Mouse (Mus musculus): ENCODE results near the gene Plppr2. TPM values are rescaled to one million over a fixed set of nuclear protein-coding genes. Genes with fewer than 3 reads are reported as not detected.

Plppr2 gene
- polyA plus RNA-seq, 1 experiment from 2014 or later = 69.5 TPM

GRCm38 (mm10) chr9:21954635-21955034 is 17.8 kb downstream of the Plppr2 start:
- H3K4me3 ChIP-seq = peak overlapping the region; percentile 60; the same call in 1 of the 2 replicates
- WGBS = 85% methylated on average over 3 of the region's 3 CpGs

DNA sequence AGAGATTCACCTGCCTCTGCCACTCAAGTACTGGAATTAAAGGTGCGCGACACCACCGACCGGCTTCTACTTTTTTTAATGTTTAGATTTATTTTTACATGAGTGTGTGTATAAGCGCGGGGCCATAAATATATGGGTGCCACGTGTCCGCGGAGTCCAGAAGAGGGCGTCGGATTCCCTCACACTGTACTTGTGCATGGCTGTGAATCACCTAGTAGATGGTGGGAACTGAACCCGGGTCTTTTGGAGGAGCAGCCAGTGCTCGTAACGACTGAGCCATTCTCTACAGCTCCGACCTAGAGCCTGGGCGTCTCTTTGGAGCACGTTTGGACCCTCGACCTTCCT is 18.4 kb downstream of the Plppr2 start:
- 2% methylated on average over 18 of the region's 18 CpGs for WGBS
- H3K9ac ChIP-seq = peak overlapping the region; percentile 75

More at GRCm38 (mm10) chr9:21954635-21955034, 17.8 kb downstream of the Plppr2 start:
- no peak overlapping the region for H3K9ac ChIP-seq
- peaks cover 14% of the 10 kb centered on the region for H3K4me1 ChIP-seq (replicated peaks)
- H3K27ac ChIP-seq (replicated peaks) = no peak overlapping the region
- no peak for ATAC-seq (ENCODE audit: low read depth)
- H3K4me2 ChIP-seq = peak overlapping the region; percentile 60
- H3K9me3 ChIP-seq = no peaks in the 10 kb centered on the region
- H3K36me3 ChIP-seq = no peaks in the 10 kb centered on the region
- peaks cover 12% of the 10 kb centered on the region for H3K27me3 ChIP-seq

GRCm38 (mm10) chr9:21955570-21956281 is 18.9 kb downstream of the Plppr2 start, which contains the start of gene Swsap1:
Gene Swsap1, plus strand, starts transcription at chr9:21955755.
- H3K9me3 ChIP-seq = no peaks in the 10 kb centered on the region
- peak within 1 kb of the TSS; percentile 94 for H3K27ac ChIP-seq (replicated peaks)
- peak within 1 kb of the TSS; percentile 60 for H3K4me2 ChIP-seq
- H3K9ac ChIP-seq = peak within 1 kb of the TSS; percentile 75
- peaks cover 21% of the 10 kb centered on the region for H3K27me3 ChIP-seq
- H3K36me3 ChIP-seq = no peaks in the 10 kb centered on the region
- under 1% methylated on average over 54 of the region's 54 CpGs for WGBS
- peaks cover 18% of the 10 kb centered on the region for H3K4me1 ChIP-seq (replicated peaks)
- peak within 1 kb of the TSS; percentile 60 for H3K4me3 ChIP-seq
- ATAC-seq (ENCODE audit: low read depth) = peak; percentile 99

More for the DNA sequence above, 18.4 kb downstream of the Plppr2 start:
- H3K4me1 ChIP-seq (replicated peaks) = peaks cover 14% of the 10 kb centered on the region
- no peaks in the 10 kb centered on the region for H3K9me3 ChIP-seq
- peaks cover 17% of the 10 kb centered on the region for H3K27me3 ChIP-seq
- ATAC-seq (ENCODE audit: low read depth) = peak; percentile 78
- peak overlapping the region; percentile 60 for H3K4me2 ChIP-seq
- peak overlapping the region; percentile 94 for H3K27ac ChIP-seq (replicated peaks)
- H3K4me3 ChIP-seq = peak overlapping the region; percentile 60
- no peaks in the 10 kb centered on the region for H3K36me3 ChIP-seq

DNA sequence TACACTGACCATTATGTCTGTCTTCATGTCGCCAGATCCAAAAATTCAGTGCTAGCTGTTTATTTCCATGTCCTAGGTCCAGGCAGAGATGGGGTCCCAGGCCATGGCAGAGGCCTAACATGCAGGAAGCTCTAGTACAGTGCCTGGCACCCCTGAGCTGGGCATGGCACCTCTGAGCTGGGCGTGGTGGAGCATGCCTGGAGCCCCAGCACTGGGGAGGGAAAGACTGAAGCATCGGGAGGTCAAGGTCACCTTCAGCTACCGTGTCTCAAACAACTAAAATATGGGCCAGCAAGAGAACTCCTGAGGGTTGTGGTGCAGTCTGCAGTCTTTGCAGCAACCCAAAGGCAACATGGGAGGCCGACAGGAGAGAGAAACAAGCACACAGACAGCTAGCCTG is 21.5 kb downstream of the Plppr2 start:
- Histone ChIP-seq H3K36me3 (no peaks in the 10 kb centered on the region), H3K9ac (no peak overlapping the region), H3K27me3 (peaks cover 46% of the 10 kb centered on the region), H3K27ac (replicated peaks) (no peak overlapping the region), H3K9me3 (no peaks in the 10 kb centered on the region), H3K4me1 (replicated peaks) (peaks cover 42% of the 10 kb centered on the region), H3K4me2 (no peak overlapping the region), H3K4me3 (no peak overlapping the region)
- WGBS = 84% methylated on average over 5 of the region's 5 CpGs
- ATAC-seq (ENCODE audit: low read depth) = no peak

GRCm38 (mm10) chr9:21959244-21959643 is 22.4 kb downstream of the Plppr2 start:
- peaks cover 43% of the 10 kb centered on the region for H3K4me1 ChIP-seq (replicated peaks)
- H3K9me3 ChIP-seq = no peaks in the 10 kb centered on the region
- WGBS = 88% methylated on average over 7 of the region's 7 CpGs
- H3K36me3 ChIP-seq = no peaks in the 10 kb centered on the region
- no peak overlapping the region for H3K4me2 ChIP-seq
- no peak overlapping the region for H3K4me3 ChIP-seq
- peaks cover 55% of the 10 kb centered on the region for H3K27me3 ChIP-seq
- H3K9ac ChIP-seq = no peak overlapping the region
- H3K27ac ChIP-seq (replicated peaks) = no peak overlapping the region
- no peak for ATAC-seq (ENCODE audit: low read depth)

DNA sequence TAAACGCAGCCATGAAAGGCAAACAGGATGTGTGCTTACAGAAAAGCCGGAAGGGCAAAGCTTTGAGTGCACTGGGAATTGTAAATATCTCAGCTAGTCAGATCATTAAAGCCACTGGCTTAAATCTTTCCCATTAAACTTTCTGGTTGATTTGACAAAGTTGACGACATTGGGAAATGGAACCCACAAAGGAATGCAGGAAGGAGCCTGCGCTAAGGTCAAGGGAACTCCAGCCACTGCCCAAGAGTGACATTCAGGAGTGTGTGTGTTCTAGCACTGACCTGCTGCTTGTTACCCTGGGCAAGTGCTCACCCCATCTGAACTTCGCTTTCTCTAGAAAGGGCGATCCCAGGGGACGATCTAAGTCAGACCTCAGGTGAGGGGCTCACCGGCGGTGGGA is 23.3 kb downstream of the Plppr2 start:
- ATAC-seq (ENCODE audit: low read depth) = no peak
- H3K27me3 ChIP-seq = peaks cover 56% of the 10 kb centered on the region
- H3K36me3 ChIP-seq = no peaks in the 10 kb centered on the region
- no peak overlapping the region; the same call in 1 of the 2 replicates for H3K4me2 ChIP-seq
- no peaks in the 10 kb centered on the region for H3K9me3 ChIP-seq
- H3K27ac ChIP-seq (replicated peaks) = no peak overlapping the region
- WGBS = 49% methylated on average over 9 of the region's 9 CpGs
- peaks cover 40% of the 10 kb centered on the region for H3K4me1 ChIP-seq (replicated peaks)
- H3K9ac ChIP-seq = no peak overlapping the region
- no peak overlapping the region for H3K4me3 ChIP-seq

DNA sequence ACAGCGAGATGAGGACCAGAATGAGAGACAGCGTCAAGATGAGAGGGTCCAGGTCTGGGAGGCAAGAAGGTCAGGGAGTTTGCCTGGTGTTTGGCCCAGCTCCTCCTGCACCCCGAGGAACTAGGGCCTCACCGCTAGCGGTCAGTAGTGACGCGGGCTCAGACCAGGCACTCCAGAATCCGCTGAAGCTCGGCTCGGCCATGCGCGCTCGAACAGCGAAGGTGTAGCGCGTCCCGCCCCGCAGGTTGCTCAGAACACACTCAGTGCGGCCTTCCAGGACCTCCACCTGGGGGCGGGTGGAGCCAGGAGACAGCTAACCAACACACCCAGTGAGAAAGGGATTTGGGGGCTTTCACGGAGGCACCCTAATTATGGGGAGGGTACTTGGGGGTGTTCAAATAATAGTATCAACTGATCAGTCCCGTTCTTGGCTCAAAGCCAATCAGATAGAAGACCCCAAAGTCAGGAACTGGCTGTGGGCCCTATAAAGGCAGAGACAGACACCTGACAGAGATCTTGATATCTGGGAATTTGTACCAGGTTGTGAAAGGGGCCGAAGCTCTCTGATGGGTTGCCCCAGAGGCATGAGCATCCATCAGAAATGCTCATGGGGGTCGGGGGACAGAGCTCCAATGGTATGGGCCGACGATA is 23.9 kb downstream of the Plppr2 start:
- ATAC-seq (ENCODE audit: low read depth) = no peak
- peaks cover 56% of the 10 kb centered on the region for H3K27me3 ChIP-seq
- WGBS = 7% methylated on average over 26 of the region's 26 CpGs
- H3K4me3 ChIP-seq = no peak overlapping the region
- peaks cover 40% of the 10 kb centered on the region for H3K4me1 ChIP-seq (replicated peaks)
- no peak overlapping the region for H3K9ac ChIP-seq
- peak overlapping the region; percentile 24; the same call in 1 of the 2 replicates for H3K4me2 ChIP-seq
- H3K27ac ChIP-seq (replicated peaks) = no peak overlapping the region
- no peaks in the 10 kb centered on the region for H3K9me3 ChIP-seq
- no peaks in the 10 kb centered on the region for H3K36me3 ChIP-seq

DNA sequence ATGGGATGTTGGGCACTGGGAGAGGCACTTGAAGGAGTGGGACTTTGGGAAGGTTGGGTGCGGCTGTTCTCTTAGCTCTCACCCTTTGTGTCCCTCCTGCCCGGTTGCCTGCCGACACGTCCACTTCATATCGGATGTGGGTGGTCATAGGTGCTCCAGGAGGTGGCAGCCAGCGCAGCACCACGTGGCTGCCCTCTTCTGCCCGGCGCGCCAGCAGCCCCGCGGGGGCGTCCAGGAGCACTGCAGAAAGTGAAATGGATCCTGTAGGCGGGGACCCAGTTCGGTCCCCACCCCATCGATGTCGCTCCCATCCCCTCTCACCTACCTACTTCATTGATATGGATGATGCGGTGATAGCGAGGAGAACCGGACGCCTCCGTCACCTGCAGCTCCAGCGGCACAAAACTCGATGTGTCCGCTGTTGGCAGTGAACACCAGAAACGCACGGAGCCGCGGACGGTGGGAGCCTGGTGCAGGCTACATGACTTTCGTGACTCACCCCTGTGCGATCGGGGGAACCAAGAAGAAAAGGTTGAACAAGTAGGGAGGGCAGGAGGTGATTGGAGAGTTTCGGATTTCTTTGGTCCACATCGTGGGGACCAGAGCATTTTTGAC is 24.6 kb downstream of the Plppr2 start:
- 2% methylated on average over 35 of the region's 35 CpGs for WGBS
- Histone ChIP-seq H3K4me1 (replicated peaks) (peaks cover 37% of the 10 kb centered on the region), H3K9me3 (no peaks in the 10 kb centered on the region), H3K9ac (peak overlapping the region; percentile 59; the same call in 1 of the 2 replicates), H3K27ac (replicated peaks) (no peak overlapping the region), H3K4me2 (peak overlapping the region; percentile 61), H3K36me3 (no peaks in the 10 kb centered on the region), H3K4me3 (peak overlapping the region; percentile 35), H3K27me3 (peaks cover 56% of the 10 kb centered on the region)
- no peak for ATAC-seq (ENCODE audit: low read depth)

- Histone ChIP-seq H3K4me1 (replicated peaks) (peaks cover 33% of the 10 kb centered on the region), H3K27ac (replicated peaks) (no peak overlapping the region), H3K4me2 (peak overlapping the region; percentile 61), H3K9ac (peak overlapping the region; percentile 59), H3K9me3 (no peaks in the 10 kb centered on the region), H3K4me3 (peak overlapping the region; percentile 35), H3K36me3 (no peaks in the 10 kb centered on the region), H3K27me3 (peaks cover 56% of the 10 kb centered on the region)
- WGBS = under 1% methylated on average over 15 of the region's 15 CpGs
- ATAC-seq (ENCODE audit: low read depth) = no peak
These were observed 25.2 kb downstream of the Plppr2 start for GRCm38 (mm10) chr9:21962010-21962409.

GRCm38 (mm10) chr9:21962416-21963059 is 25.7 kb downstream of the Plppr2 start:
- peak overlapping the region; percentile 59 for H3K9ac ChIP-seq
- H3K4me3 ChIP-seq = peak overlapping the region; percentile 35
- no peak overlapping the region for H3K27ac ChIP-seq (replicated peaks)
- H3K4me2 ChIP-seq = peak overlapping the region; percentile 61
- H3K27me3 ChIP-seq = peaks cover 56% of the 10 kb centered on the region
- H3K9me3 ChIP-seq = no peaks in the 10 kb centered on the region
- ATAC-seq (ENCODE audit: low read depth) = peak; percentile 41
- peaks cover 33% of the 10 kb centered on the region for H3K4me1 ChIP-seq (replicated peaks)
- WGBS = 3% methylated on average over 34 of the region's 34 CpGs
- H3K36me3 ChIP-seq = no peaks in the 10 kb centered on the region

DNA sequence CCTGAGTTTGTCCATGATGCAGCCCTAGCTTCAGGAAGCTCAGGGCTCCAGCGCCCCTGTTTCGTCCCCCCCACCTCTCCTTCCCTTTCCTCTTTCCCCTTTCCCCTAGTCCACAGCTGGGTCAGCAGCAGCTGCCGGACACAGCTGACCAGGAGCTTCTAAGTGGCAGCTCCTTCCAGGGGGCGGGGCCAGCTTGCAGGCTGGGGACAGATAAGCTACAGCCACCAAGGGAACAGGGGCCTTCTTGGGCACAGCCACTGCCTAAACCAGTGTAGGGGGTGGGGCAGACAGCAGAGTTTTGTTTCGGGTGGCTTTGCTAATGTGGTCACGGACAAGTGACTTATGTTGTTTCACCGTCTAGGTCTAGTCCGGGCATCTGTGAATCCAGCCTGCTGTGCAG is 26.6 kb downstream of the Plppr2 start, which contains the start of gene Epor:
Gene Epor (minus strand): TSS at position 90 of the 400 bp plus-strand sequence.
- no peak within 1 kb of the TSS for H3K27ac ChIP-seq (replicated peaks)
- H3K4me1 ChIP-seq (replicated peaks) = peaks cover 33% of the 10 kb centered on the region
- 16% methylated on average over 8 of the region's 8 CpGs for WGBS
- 0 out of 2 replicates have a peak, but pooled peaks have one; percentile 16 for ATAC-seq (ENCODE audit: low read depth)
- H3K9me3 ChIP-seq = no peaks in the 10 kb centered on the region
- peak within 1 kb of the TSS; percentile 35 for H3K4me3 ChIP-seq
- peaks cover 59% of the 10 kb centered on the region for H3K27me3 ChIP-seq
- peak within 1 kb of the TSS; percentile 59 for H3K9ac ChIP-seq
- H3K36me3 ChIP-seq = no peaks in the 10 kb centered on the region
- peak within 1 kb of the TSS; percentile 61 for H3K4me2 ChIP-seq
